ENCODE assay signal across 12 mouse cellular contexts in the genomic region with DNA sequence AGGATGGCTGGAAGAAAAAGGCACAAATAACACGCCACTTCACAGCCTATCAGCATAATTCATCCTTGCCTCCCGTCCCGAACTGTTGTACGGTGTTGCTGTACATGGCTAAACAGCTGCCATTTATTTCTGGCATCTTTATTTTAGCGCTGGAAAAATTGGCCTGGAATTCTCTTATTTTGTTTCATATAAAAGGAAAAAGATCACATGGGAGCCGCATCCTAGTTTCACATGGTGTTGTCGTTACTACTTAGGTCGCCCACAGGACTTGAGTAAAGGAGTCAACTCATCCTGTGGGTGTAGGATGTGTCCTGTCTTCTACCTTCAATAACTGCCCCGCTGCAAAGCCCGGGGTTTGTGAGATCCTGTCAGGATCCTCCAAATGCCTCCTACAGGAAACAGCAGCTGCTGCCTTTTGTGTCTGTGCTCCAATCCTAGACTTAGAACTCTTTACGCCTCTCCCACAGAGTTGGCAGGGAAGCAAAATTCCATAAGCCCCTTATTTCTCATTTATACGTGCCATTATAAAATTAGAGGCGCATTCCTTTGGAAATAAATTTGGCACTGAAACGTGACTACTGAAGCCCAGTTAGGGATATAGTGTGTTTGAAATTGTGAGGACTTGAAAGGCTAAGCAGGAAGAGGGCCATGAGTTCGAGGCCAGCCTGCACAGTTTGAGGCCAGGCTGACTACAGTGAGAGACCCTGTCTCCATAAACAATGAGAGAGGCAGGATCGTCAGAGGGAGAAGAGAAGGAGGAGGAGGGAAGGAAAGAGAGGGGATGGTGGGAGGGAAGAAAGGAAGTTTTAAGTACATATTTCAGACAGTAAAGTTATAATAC.
DNase-seq lines count a peak whose midpoint lies in the region; ATAC-seq lines count a peak whose summit lies in the region.
"Had no signal": no experiment of that assay in that cellular context is flagged by ENCODE, and none has a peak within 500 bp of the region (broad histone marks: within the 10 kb centered on the region; RNA-seq: fewer than 3 reads in every experiment).

No protein-coding gene starts in this region.

- intact Hi-C loops in heart, postnatal 10 days (cut with DNase I): no loop called here
- intact Hi-C loops in left cerebral cortex, postnatal 36 days (cut with DNase I): loop anchor here (1.0 to 2.0 kb wide), 2 partner anchors 50 to 209 kb away; no protein-coding TSS in a partner anchor

- 79% methylated on average over 16 of the region's 16 CpGs for WGBS in heart, embryonic 12.5 days
- 43% methylated on average over 16 of the region's 16 CpGs for WGBS in lung, embryonic 16.5 days

- H3K9ac ChIP-seq in heart, embryonic 12.5 days: no peak overlapping the region
- no peak overlapping the region for H3K9ac ChIP-seq in lung, embryonic 16.5 days (ENCODE audit: low read length)
- H3K9ac ChIP-seq: liver, embryonic 14.5 days had no signal

- peak; percentile 47 to 53 for DNase-seq in heart, postnatal 10 days
- DNase-seq in lung, postnatal 36 days: no peak
- peak; percentile 56 to 57 for DNase-seq in left cerebral cortex, postnatal 36 days (ENCODE audit: low spot score in 2 of 2)
- DNase-seq in embryo, embryonic 10 days (ENCODE audit: low spot score): no peak
- DNase-seq in cerebellum, adult 11-12 months: no peak
- DNase-seq: cerebellum, postnatal 25 days; thymus, postnatal 25 days had no signal

- H3K9me3 ChIP-seq in heart, embryonic 12.5 days (replicated peaks): no peaks in the 10 kb centered on the region
- no peaks in the 10 kb centered on the region for H3K9me3 ChIP-seq in lung, embryonic 16.5 days (ENCODE audit: control insufficient read depth, low read length)

- H3K36me3 ChIP-seq in heart, embryonic 12.5 days: no peaks in the 10 kb centered on the region
- no peaks in the 10 kb centered on the region for H3K36me3 ChIP-seq in lung, embryonic 16.5 days (ENCODE audit: control insufficient read depth, insufficient read depth, low read length)

- H3K27me3 ChIP-seq in heart, embryonic 12.5 days (replicated peaks): no peaks in the 10 kb centered on the region
- no peaks in the 10 kb centered on the region for H3K27me3 ChIP-seq in lung, embryonic 16.5 days (ENCODE audit: control insufficient read depth, insufficient read depth, low read depth, low read length)

- H3K4me1 ChIP-seq in heart, embryonic 12.5 days (replicated peaks): peaks cover 10% of the 10 kb centered on the region
- peaks cover 5% of the 10 kb centered on the region; the same call in 1 of the 2 replicates for H3K4me1 ChIP-seq in lung, embryonic 16.5 days (replicated peaks; ENCODE audit: control insufficient read depth, insufficient read depth, low read length)

- ATAC-seq in heart, embryonic 12.5 days (ENCODE audit: insufficient number of reproducible peaks, low FRiP score): no peak
- peak; percentile 84 for ATAC-seq in lung, embryonic 16.5 days (ENCODE audit: low read depth)
- peak; percentile 92 for ATAC-seq in frontal cortex, adult (ENCODE audit: low TSS enrichment)
- ATAC-seq: hindbrain, embryonic 16.5 days had no signal

- H3K4me3 ChIP-seq in heart, embryonic 12.5 days: no peak overlapping the region
- H3K4me3 ChIP-seq in lung, embryonic 16.5 days (ENCODE audit: low read length): no peak overlapping the region

- no peak overlapping the region for H3K27ac ChIP-seq in heart, embryonic 12.5 days (ENCODE audit: poor library complexity, severe bottlenecking)
- peak overlapping the region; percentile 70 for H3K27ac ChIP-seq in lung, embryonic 16.5 days (ENCODE audit: low read length)
- H3K27ac ChIP-seq: liver, embryonic 14.5 days had no signal

- no peak overlapping the region for H3K4me2 ChIP-seq in heart, embryonic 12.5 days
- no peak overlapping the region for H3K4me2 ChIP-seq in lung, embryonic 16.5 days (ENCODE audit: low read depth, low read length)

Comparison
In these comparisons a context has a peak if more than half of its experiments do, and no peak if none do; other contexts are left out.
1. DNase-seq: peak in heart, postnatal 10 days (2 of 2) and left cerebral cortex, postnatal 36 days (2 of 2); none in lung, postnatal 36 days (single experiment), embryo, embryonic 10 days (single experiment) and cerebellum, adult 11-12 months (single experiment).